Mouse (Mus musculus) kidney, postnatal 0 days (tissue): Measurements from ENCODE around the gene Hcn3. TPM values are rescaled to one million over a fixed set of nuclear protein-coding genes. Genes with fewer than 3 reads are reported as not detected.

Source experiments
- ATAC-seq: fragments of 200-750 bp; cut with Nextera tagmentation; replicated peaks from 2 replicates; pipeline ENCODE4 v1.8.0; 2017; ENCODE audit warnings: low read depth, moderate number of reproducible peaks, moderate TSS enrichment, moderate library complexity; ENCODE audit not compliant: low FRiP score
- DNase-seq: peaks from one replicate; pipeline ENCODE4 v3.0.0-alpha.2; 2016; ENCODE audit warnings: low spot score
- H3K27ac ChIP-seq: fragments of 300-500 bp; sonication (generic); 2 replicates; pipeline ENCODE4 v1.5.1; 2014; ENCODE audit warnings: mild to moderate bottlenecking
- H3K27me3 ChIP-seq: fragments of 300-500 bp; sonication (generic); 2 replicates; pipeline ENCODE4 v1.6.1; 2014; ENCODE audit warnings: low read length, mixed read lengths; ENCODE audit not compliant: insufficient read depth
- H3K36me3 ChIP-seq: fragments of 300-500 bp; sonication (generic); 2 replicates; pipeline ENCODE4 v1.6.1; 2014; ENCODE audit warnings: low read length, mixed read lengths; ENCODE audit not compliant: insufficient read depth
- H3K4me1 ChIP-seq: fragments of 300-500 bp; sonication (generic); replicated peaks from 2 replicates; pipeline ENCODE4 v1.6.1; 2014; ENCODE audit warnings: antibody characterized with exemption, low read length, mixed read lengths; ENCODE audit not compliant: insufficient read depth
- H3K4me2 ChIP-seq: fragments of 300-500 bp; sonication (generic); 2 replicates; pipeline ENCODE4 v1.6.1; 2014; ENCODE audit warnings: mild to moderate bottlenecking, low read length, moderate library complexity, mixed read lengths
- H3K4me3 ChIP-seq: fragments of 300-500 bp; sonication (generic); replicated peaks from 2 replicates; pipeline ENCODE4 v1.5.1; 2014; ENCODE audit warnings: low read depth, low read length
- H3K9ac ChIP-seq: fragments of 300-500 bp; sonication (generic); 2 replicates; pipeline ENCODE4 v1.6.1; 2014; ENCODE audit warnings: low read depth, low read length
- H3K9me3 ChIP-seq: fragments of 300-500 bp; sonication (generic); replicated peaks from 2 replicates; pipeline ENCODE4 v1.6.1; 2016; ENCODE audit warnings: low read length, inconsistent platforms, mixed read lengths
- CTCF ChIP-seq: IDR thresholded peaks from 2 replicates; pipeline ENCODE4 v1.5.1; 2016; ENCODE audit warnings: antibody characterized with exemption, low read depth, mild to moderate bottlenecking, moderate library complexity
- WGBS: fragments of 180-500 bp; shearing (Covaris S2); extraction: QIAGEN DNeasy Blood & Tissue Kit; methylation state at CpG from one replicate; pipeline ENCODE4 v1.1.7; 2014; 5-methylcytosine and 5-hydroxymethylcytosine counted together
- polyA plus RNA-seq: library from polyadenylated mRNA; unstranded; fragments of >200 nt; fragmentation: Nextera tagmentation; extraction: Ambion mirVana; gene quantifications from 2 replicates; pipeline ENCODE4 v1.2.1, GENCODE M21; 2015

The Hcn3 gene
- polyA plus RNA-seq, 1 experiment from 2014 or later: 0.91 TPM

DNA sequence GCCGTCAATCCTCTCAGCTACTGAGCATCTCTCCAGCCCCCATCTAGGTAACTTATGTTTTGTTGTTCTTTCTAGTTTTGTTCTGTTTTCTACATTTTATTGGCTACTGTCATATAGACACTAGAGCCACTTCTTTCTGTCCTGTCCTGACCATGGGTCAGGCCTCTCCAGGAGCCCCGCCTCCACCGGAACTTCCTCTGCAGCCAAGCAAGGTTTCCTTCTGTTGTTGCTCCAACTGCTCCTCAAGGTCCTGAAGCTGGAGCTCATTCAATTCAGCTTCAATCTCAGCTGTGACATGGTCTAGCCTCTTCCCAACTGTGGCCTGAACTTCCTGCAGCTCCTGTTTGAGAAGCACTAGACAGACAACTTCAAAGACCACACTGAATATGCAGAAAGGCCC is 30.1 kb downstream of the Hcn3 start:
- Histone ChIP-seq H3K27me3 (no peaks in the 10 kb centered on the region), H3K4me1 (0 out of 2 replicates have a peak, but pooled peaks cover 3% of the 10 kb centered on the region), H3K27ac (no peak overlapping the region), H3K9ac (no peak overlapping the region), H3K9me3 (no peaks in the 10 kb centered on the region), H3K4me3 (no peak overlapping the region), H3K4me2 (no peak overlapping the region), H3K36me3 (no peaks in the 10 kb centered on the region)
- 83% methylated on average over 3 of the region's 3 CpGs for WGBS
- no peak for ATAC-seq
- no peak for DNase-seq
- TF ChIP-seq CTCF: no peak

DNA sequence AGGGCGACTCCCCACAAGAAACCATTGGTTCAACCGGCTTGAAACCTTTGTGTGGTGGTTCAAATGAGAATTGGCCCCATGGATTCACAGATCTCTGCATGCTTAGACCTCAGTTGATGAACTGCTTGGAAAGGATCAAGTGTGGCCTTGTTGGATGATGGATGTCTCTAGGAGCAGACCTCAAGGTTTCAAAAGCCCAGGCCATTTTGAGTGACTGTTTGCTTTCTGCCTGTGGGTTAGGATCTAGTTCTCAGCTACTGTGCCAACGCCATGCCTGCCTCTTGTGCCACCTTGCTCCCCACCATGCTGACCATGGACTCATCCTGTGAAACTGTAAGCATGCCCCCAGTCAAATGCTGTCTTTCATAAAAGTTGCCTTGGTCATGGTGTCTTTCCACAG is 34.0 kb downstream of the Hcn3 start:
- 85% methylated on average over 3 of the region's 3 CpGs for WGBS
- no peak for TF ChIP-seq CTCF

DNA sequence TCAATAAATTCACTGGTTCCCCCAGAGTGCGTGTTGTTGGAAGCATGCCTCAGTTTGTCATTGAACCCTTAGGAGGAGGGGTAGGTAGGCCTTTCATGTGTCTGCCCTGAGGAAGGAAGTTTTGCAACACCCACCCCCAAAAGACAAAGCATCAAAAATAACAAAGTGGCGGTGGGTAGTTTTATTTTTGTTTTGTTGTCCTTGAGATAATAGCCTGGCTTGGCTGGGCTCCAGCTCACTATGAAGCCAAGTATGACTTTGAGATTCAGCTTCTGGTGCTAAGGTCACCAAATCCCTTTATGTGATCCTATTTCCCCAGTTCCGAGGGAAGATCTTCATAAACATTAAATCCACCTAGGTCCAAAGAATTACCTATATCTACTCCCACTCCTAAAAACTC is 35.8 kb downstream of the Hcn3 start:
- no peaks in the 10 kb centered on the region for H3K36me3 ChIP-seq
- no peak overlapping the region for H3K9ac ChIP-seq
- no peak for DNase-seq
- no peak overlapping the region for H3K4me3 ChIP-seq
- 58% methylated on average over 3 of the region's 3 CpGs for WGBS
- no peaks in the 10 kb centered on the region for H3K4me1 ChIP-seq
- no peaks in the 10 kb centered on the region for H3K27me3 ChIP-seq
- H3K27ac ChIP-seq: no peak overlapping the region
- H3K9me3 ChIP-seq: no peaks in the 10 kb centered on the region
- no peak for TF ChIP-seq CTCF
- no peak for ATAC-seq
- H3K4me2 ChIP-seq: no peak overlapping the region

More for the DNA sequence above, 34.0 kb downstream of the Hcn3 start:
- Histone ChIP-seq H3K36me3 (no peaks in the 10 kb centered on the region), H3K4me3 (no peak overlapping the region), H3K4me2 (no peak overlapping the region), H3K27me3 (no peaks in the 10 kb centered on the region), H3K27ac (no peak overlapping the region), H3K9ac (no peak overlapping the region), H3K9me3 (no peaks in the 10 kb centered on the region), H3K4me1 (no peaks in the 10 kb centered on the region)
- no peak for ATAC-seq
- no peak for DNase-seq

DNA sequence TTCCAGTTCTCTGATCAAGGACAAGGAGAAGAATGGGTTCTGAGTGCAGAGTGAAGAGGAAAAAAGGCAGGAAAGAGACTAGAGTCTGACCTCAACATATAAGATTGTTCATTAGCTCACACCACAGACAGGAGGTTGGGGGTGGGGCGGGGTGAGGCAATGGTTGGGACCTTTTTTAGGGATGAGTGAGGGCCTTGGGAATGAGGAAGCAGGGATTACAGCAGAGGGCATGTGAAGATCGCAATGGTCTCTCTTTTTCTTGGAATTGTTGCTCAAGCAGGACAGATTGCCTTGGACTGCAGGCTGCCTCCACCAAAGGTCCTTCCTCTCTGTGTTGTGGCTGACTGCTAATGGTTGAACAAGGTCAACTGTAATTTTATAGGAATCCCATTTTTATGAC is 36.7 kb downstream of the Hcn3 start:
- no peak for TF ChIP-seq CTCF
- 64% methylated on average over 2 of the region's 2 CpGs for WGBS
- Histone ChIP-seq H3K4me2 (no peak overlapping the region), H3K36me3 (no peaks in the 10 kb centered on the region), H3K4me3 (no peak overlapping the region), H3K27ac (no peak overlapping the region), H3K9ac (no peak overlapping the region), H3K9me3 (no peaks in the 10 kb centered on the region), H3K4me1 (no peaks in the 10 kb centered on the region), H3K27me3 (no peaks in the 10 kb centered on the region)
- 0 out of 2 replicates have a peak, but pooled peaks have one; percentile 40 for ATAC-seq
- no peak for DNase-seq

DNA sequence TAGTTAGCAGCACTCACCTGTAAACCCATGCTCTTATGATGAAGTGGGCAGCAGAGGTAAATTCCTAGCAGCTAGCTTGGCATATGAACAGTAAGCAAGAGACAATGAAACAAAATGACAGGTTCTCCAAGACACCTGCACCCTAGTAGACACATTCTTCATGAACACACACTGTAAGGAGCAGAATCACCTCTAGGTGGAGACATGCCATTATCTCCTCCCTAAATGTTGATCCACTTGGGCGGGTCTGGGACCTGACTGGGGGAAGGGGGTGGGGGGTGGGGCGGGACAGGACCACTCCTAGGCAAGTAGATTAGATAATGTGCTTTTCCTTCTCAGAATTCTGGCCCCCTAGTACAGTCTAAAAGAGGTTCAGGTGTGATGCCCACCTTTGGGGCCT is 44.5 kb downstream of the Hcn3 start:
- no peak overlapping the region for H3K4me2 ChIP-seq
- no peaks in the 10 kb centered on the region for H3K36me3 ChIP-seq
- TF ChIP-seq CTCF: peak; percentile 66
- WGBS: 13% methylated on average over 2 of the region's 2 CpGs
- no peak; the same call in 1 of the 2 replicates for ATAC-seq
- peak; percentile 51 for DNase-seq
- H3K4me3 ChIP-seq: no peak overlapping the region
- no peaks in the 10 kb centered on the region for H3K9me3 ChIP-seq
- no peaks in the 10 kb centered on the region for H3K27me3 ChIP-seq
- H3K27ac ChIP-seq: no peak overlapping the region
- H3K9ac ChIP-seq: no peak overlapping the region
- no peaks in the 10 kb centered on the region for H3K4me1 ChIP-seq

DNA sequence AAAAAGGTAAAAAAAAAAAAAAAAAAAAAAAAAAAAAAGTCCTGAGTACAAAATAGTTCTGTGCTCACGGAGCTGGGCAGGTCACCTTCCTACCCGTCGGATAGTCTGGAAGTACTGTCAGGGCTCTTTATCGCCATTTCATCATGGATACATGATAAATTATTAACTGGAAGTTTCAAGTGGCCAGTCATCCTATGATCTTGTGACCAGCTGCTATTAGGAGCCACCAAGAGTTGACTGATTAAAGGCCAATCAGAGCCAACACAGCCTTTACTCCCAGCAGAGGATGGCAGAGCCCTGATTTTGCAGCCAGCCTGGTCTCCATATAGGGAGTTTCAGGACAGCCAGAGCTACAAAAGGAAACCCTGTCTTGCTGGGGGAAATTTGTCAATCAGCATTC is 46.9 kb downstream of the Hcn3 start:
- no peaks in the 10 kb centered on the region for H3K9me3 ChIP-seq
- WGBS: 47% methylated on average over 4 of the region's 4 CpGs
- H3K4me2 ChIP-seq: no peak overlapping the region
- DNase-seq (peak; percentile 20), ATAC-seq (peak; percentile 75)
- H3K27me3 ChIP-seq: no peaks in the 10 kb centered on the region
- no peak overlapping the region for H3K27ac ChIP-seq
- TF ChIP-seq CTCF: no peak
- no peak overlapping the region for H3K4me3 ChIP-seq
- no peak overlapping the region for H3K9ac ChIP-seq
- no peaks in the 10 kb centered on the region for H3K36me3 ChIP-seq
- H3K4me1 ChIP-seq: no peaks in the 10 kb centered on the region

DNA sequence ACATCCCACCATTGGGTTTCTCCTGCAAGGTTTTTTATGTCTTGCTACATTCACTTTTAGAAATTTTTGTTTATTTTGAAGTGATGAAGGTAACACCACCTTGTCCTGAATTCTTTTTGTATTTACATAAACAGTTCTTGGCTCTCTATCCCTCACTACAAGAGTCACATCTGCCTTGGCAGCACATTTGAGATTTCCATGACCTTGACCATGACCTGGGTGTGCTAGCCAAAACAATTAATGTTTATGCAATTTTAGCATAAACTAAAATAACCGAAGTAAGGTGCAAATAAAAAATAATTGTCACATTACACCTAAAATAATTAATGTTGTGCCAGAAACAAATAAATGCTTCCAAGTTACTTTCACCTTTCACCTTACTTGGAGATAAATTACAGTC is 51.9 kb downstream of the Hcn3 start:
- H3K27me3 ChIP-seq: no peaks in the 10 kb centered on the region
- no peaks in the 10 kb centered on the region for H3K36me3 ChIP-seq
- WGBS: 41% methylated on average over 1 of the region's 1 CpGs
- H3K9me3 ChIP-seq: no peaks in the 10 kb centered on the region
- H3K4me3 ChIP-seq: no peak overlapping the region
- H3K9ac ChIP-seq: no peak overlapping the region
- no peak for TF ChIP-seq CTCF
- no peaks in the 10 kb centered on the region for H3K4me1 ChIP-seq
- H3K4me2 ChIP-seq: no peak overlapping the region
- DNase-seq (no peak), ATAC-seq (no peak)
- no peak overlapping the region for H3K27ac ChIP-seq
